Mouse (Mus musculus): Measurements from ENCODE around the gene Ucp2.

Gene Ucp2

GRCm38 (mm10) chr7:100493117-100493483 lies at the start of gene Ucp2:
Gene Ucp2 (plus strand): TSS chr7:100493337.
- peak; percentile 47 for DNase-seq (ENCODE audit: low read depth, low spot score)

GRCm38 (mm10) chr7:100443728-100444127 lies 49.4 kb upstream of the Ucp2 start:
- DNase-seq (ENCODE audit: low read depth, low spot score) = no peak

DNA sequence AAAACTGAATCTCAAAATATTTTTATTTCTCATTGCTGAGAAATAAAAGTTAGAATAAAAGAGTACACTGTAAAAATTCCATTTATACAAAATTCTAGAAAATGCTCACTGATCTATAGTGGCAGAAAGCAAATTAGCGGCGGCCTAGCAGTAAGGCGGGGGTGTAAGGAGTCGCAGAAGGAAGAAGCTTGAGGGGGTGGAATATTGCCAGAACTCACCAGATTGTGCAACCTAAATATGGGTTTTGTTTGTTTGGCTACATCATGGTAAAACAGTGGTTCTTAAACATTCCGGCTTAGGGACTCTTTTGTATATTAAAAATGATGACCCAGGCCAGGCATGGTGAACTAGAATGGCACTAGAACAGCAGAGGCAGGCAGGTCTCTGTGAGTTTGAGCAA lies 46.9 kb upstream of the Ucp2 start:
- peak; percentile 79 for DNase-seq (ENCODE audit: low read depth, low spot score)

DNA sequence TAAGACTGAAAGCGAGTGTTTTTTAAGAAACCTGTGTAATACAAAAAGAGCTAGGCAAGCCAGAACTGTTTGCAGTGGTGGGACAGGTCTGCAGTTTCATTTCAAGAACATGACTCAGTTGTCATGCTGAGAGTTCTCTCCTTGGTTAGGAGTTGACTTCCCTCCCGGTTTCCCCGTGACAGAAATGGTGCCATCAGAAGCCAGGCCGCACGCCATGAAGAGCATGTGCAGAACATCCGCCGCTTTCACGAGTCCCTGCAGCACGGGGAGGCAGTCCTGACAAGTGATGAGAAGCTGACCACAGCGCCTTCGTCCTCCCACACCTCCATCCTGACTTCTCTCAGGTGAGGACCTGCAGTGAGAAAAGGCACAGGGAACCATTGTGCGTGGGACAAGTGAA lies 44.6 kb upstream of the Ucp2 start:
- DNase-seq (ENCODE audit: low read depth, low spot score) = no peak

DNA sequence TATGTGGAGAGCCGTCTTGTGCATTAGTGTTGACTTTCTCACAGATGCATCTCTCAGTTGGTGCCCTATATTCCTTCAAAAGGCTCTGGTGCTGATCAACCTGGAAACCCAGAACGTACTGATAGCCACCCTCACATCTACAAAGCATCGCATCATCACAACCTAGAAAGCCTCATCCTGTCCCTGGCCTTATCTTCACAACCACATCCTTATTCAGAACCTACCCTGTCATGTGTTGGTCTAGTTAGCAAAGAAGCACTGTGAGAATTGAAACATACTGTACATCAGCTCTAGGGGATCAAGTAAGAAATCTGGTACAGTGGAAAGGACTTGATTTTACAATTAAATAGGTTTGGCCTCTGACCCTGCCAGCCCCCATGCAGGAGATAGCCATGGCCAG lies 44.2 kb upstream of the Ucp2 start:
- DNase-seq (ENCODE audit: low read depth, low spot score) = no peak

DNA sequence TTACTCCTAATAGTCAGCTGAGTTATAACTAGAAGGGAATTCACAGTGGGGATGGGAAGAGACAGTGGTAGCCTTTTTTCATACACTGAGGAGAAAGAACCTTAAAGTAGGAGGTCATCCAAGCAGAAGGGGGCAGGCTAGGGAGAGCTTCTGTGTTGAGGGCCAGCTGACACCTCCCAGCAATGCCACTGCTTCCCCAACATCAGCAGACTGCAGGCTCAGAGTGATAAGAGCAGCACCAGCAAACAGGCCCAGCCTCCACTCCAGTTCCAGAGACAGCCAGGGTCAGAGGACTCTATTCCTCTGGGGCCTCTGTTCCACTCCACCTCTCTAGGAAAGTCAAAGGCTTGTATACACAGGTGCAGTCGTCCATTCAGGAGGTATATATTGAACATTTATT lies 35.0 kb upstream of the Ucp2 start:
- no peak for DNase-seq (ENCODE audit: low read depth, low spot score)

- DNase-seq (ENCODE audit: low read depth, low spot score) = no peak
Observed at GRCm38 (mm10) chr7:100459862-100460261, 33.3 kb upstream of the Ucp2 start.

- peak; percentile 87 for DNase-seq (ENCODE audit: low read depth, low spot score)
Observed at GRCm38 (mm10) chr7:100461621-100462151, 31.5 kb upstream of the Ucp2 start.

GRCm38 (mm10) chr7:100463194-100463593 lies 29.9 kb upstream of the Ucp2 start:
- DNase-seq (ENCODE audit: low read depth, low spot score) = no peak

DNA sequence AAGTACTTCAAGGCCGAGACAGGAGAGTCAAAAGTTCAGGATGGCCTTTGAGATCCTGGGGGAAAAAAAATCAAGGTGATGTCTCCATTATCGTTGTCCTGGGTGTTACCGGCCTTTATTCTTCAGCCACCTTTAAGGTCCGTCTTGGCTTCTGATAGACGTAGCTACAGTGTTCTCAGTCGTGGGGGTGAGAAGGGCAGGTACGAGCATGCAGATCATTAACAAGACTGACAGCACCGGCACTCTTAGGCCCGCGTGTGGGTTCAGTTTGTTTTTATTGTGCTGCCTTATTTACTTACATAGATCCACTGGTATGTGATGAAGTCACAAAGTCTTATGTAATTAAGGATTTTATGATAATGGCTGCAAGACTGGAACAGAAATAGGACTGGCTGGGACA lies 29.4 kb upstream of the Ucp2 start:
- no peak for DNase-seq (ENCODE audit: low read depth, low spot score)

DNA sequence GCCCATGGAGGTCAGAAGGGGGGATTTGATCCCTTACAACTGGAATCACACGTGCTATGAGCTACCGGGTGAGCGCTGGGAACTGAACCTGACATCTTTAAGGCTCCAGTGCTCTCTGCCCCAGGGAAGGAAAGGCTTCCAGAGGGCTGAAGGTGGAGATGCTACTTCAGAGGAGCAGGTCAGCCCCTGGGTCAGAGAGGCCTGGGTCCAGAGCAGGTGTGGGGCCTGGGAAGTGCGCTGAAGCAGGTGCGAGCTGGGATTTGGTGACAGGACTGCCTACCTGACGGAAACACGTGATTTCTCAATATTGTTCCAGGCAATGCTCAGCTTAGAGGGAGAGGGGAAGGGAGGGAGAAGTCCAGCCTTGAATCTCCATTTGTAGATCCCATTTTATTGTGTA lies 28.9 kb upstream of the Ucp2 start:
- DNase-seq (ENCODE audit: low read depth, low spot score) = no peak

GRCm38 (mm10) chr7:100465248-100465647 lies 27.9 kb upstream of the Ucp2 start:
- DNase-seq (ENCODE audit: low read depth, low spot score) = no peak

DNA sequence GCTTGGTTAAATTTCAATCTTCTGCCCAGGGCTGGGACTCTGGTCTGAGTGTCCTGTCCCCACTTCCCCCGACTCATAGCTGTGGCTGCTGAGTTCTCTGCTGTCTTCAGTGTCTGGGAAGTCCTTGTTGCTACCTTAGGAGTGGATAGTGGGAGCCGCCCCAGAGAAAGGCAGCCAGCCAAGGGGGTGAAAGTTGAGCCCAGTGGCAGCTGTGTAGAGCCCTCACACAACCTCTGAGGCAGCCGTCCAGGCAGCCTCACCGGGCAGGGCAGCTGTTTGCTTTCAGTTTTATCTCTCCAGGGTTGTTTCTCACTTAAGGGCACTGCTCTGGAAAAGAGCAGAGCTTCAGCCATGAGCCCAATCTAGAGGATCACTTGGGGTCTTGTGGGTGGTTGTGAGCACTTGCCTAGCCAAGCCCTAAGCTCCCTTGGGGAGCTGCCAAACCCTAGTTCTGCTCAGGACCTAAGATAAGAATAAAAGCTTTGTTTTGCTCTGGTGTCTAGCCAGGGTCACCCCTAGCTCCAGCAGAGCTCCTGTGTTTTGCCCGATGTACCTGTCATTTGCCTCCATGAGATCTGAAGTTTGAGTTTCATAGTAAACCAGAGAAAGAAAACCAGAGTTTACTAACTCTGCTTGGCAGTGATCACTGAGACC lies 27.4 kb upstream of the Ucp2 start:
- no peak for DNase-seq (ENCODE audit: low read depth, low spot score)

DNA sequence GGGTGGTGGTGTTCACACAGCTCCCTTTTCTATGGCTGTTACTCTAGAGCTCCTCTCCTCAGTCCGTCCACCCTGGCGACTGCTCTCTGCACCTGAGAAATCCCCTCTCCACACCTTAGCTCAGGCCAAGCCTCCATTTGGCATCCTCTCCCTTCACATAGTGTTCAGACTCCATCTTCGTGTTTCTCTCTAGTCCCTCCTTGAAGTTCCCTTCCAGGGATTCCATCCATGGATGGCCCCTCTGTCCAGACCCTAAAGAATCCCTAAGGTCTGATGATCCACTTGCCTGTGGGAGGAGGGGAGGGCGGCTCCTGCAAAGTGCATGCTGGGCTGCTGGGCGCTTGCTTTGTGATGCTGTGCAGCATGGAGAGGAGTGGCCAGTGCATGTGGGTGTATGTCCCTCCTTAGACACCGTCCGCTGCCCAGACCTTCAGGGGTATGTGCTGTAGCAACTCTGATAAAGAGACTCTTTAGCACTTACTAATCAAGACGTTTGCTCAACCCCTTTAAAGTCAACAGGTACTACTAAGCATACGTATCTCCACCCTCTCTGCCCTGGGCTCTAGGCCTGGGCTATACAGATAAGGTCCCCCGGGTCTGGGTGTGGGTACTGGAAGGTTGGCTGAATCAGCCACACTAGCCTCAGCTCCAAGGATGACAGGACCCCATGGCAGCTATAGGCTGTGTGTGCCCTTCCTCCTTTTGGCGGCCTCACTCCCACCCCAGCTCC lies 26.2 kb upstream of the Ucp2 start:
- no peak for DNase-seq (ENCODE audit: low read depth, low spot score)

- no peak for DNase-seq (ENCODE audit: low read depth, low spot score)
Observed at GRCm38 (mm10) chr7:100468761-100469160, 24.4 kb upstream of the Ucp2 start.

DNA sequence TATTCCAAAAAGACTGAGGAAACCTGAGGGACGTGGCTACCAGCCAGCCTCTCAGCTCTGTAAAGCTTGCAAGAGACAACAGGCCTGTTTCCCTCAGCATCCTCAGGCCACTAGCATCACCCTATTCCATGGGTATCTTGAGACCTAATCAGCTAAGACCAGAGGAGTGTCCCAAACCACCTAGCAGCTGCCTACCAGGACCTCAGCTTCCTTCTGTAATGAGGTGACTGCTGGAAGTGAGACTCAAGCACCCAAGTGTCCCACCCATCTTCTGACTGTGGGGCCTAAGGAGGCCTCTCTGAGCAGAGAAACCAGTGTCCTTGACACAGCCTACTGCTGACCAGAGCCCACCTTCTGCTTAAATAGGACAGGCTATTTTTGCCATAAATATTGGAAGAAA lies 23.6 kb upstream of the Ucp2 start:
- no peak for DNase-seq (ENCODE audit: low read depth, low spot score)

DNA sequence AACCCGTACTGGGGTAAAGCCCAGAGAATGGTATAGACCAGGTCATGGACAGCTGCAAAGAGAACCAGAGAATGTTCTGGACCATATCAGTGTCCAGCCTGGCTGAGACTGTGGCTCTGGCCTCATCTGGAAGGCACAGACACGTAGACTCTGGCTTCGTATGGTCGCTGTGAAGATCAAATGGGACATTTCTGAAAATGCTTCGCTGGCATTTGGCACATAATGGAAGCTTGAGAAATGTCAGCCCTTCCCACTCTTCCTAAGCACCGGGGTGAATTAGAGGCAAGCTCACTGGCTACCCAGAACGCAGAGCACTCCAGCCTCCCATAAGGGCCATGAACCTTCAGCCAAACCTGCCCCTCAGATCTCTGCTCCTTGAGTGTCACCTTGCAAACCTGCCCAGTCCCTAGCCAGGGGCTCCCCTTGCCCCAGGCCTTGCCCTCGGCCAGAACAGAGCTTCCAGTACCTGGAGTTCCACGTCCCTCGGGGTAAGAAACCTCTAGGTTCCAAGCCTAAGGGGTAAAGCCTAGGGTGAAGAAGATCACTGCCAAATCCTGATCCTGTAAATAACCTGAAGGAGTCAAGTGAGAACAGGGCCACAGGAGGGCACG lies 22.2 kb upstream of the Ucp2 start:
- DNase-seq (ENCODE audit: low read depth, low spot score) = no peak

DNA sequence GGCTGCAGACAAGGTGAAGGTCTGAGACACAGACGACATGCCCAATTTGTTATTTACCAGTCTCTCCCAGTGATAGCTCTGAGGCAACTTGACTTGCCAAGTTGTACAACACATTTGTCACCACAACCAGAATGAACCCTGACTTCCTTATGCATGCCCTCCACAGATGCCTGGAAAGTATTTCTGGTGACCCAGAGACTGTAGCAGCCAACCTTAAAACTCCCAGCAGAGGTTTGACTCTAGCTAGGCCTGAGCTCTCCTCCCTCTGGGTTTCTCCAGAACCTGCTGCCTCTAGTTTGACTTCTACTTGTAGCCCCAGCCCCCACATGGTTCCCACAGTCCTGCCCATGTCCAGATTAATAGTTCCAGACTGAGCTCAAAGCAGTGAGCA lies 21.7 kb upstream of the Ucp2 start:
- no peak for DNase-seq (ENCODE audit: low read depth, low spot score)

DNA sequence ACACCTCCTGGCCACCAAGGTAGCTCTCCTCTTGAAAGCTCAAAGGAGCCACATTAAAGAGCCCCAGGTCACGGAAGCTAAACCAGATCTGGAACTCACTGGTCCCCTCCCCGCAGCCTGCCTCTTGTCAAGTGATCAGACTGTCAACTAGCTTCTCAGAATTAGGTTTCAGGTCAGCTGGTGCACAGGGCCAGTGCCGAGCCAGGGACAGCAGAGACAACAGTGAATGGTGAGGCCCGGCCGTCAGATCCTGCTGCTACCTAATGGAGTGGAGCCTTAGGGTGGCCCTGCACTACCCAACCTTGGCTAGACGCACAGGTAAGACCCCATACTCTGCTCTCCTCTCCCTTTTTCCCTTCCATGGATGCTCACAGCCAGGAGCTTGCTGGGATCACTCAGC lies 20.4 kb upstream of the Ucp2 start, which contains the start of gene Ucp3:
TSS of gene Ucp3 (plus strand) at position 214 of the 400 bp plus-strand sequence.
- no peak for DNase-seq (ENCODE audit: low read depth, low spot score)

DNA sequence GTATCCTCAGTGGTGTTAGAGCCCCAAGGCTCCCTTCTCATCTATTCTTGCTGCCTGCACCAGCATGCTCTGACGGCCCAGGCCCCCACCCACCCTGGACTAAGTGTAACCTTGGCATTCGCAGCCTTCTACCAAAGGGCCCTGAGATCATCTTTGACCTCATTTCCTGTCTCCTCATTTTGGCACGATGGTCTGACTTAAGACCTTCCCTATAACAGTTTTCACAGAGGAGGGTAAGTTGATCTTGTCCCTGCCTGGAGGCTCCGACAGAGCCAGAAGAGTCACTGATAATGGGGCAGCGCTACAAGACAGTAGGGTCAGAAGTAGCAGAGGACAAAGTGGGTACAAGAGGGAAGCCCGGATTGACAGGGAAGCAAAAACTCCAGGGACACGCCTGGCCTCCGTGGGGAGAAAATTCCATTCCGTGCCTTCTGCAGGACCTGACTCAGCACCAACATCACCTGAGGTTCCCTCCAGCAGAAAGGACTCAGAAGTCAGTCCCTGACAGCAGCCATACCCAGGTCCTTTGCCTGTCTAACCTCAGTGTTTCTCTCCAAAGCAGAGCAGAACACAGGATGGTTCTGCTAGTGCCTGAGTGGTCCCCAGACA lies 19.2 kb upstream of the Ucp2 start:
- DNase-seq (ENCODE audit: low read depth, low spot score) = no peak

DNA sequence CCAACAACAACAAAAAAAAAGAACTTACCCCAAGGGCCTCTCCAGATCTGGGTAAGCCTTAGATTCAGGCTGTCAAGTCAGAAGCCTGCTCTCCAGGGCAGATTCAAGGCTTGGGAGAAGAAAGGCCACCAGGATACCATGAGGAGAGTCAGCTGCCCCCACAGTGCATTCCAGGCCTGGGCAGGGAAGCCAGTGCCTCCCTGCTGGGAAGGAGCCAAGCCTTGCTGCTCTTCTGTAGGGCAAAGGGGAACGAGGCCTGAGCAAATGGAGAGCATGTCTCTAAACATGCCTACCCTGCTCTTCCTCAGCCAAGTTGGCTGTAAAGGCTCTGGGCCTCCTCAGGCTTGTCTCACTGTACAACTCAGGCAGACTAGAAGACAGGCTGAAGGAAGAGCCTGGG lies 18.5 kb upstream of the Ucp2 start:
- DNase-seq (ENCODE audit: low read depth, low spot score) = no peak

GRCm38 (mm10) chr7:100479100-100479822 lies 13.9 kb upstream of the Ucp2 start:
- DNase-seq (ENCODE audit: low read depth, low spot score) = no peak

All from brain, adult 2 months (tissue).